ENCODE assay signal across 8 mouse cellular contexts in the genomic region with DNA sequence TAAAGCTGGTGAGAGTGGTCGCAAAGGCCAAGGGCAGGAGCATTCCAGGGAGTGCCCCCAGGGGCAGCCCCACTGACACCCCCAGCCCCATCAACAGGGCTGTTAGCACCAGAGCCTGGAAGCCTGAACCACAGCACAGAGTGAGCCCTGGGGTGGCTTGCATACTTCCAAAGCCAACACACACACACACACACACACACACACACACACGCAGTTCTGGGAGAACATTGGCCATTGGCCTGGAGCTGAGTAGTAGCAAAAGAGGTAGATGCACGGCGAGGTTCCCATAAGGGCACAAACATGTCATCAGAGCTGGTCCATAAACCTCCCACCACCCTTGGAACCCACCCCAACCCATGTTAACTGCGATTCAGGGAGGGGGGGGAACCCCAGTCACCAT. TPM values are rescaled to one million over a fixed set of nuclear protein-coding genes. Genes with fewer than 3 reads are reported as not detected.
DNase-seq lines count a peak whose midpoint lies in the region; ATAC-seq and TF ChIP-seq lines count a peak whose summit lies in the region.

No protein-coding gene starts in this region.

- no peaks in the 10 kb centered on the region for H3K9me3 ChIP-seq in lung, postnatal 0 days (ENCODE audit: low read length)
- no peaks in the 10 kb centered on the region for H3K9me3 ChIP-seq in forebrain, embryonic 11.5 days (ENCODE audit: control insufficient read depth, low read length)
- H3K9me3 ChIP-seq in limb, embryonic 13.5 days = no peaks in the 10 kb centered on the region

- peak overlapping the region; percentile 77 for H3K4me2 ChIP-seq in lung, postnatal 0 days (replicated peaks; ENCODE audit: low read depth, low read length)
- peak overlapping the region; percentile 94 for H3K4me2 ChIP-seq in forebrain, embryonic 11.5 days (ENCODE audit: low read depth, low read length, severe bottlenecking)
- H3K4me2 ChIP-seq in limb, embryonic 13.5 days (replicated peaks) = peak overlapping the region; percentile 98

- no peak overlapping the region for H3K27ac ChIP-seq in lung, postnatal 0 days (ENCODE audit: low read length)
- peak overlapping the region; percentile 83; the same call in 1 of the 2 replicates for H3K27ac ChIP-seq in forebrain, embryonic 11.5 days (ENCODE audit: low read depth, low read length)
- H3K27ac ChIP-seq in limb, embryonic 13.5 days = 0 out of 2 replicates have a peak overlapping the region, but pooled peaks have one; percentile 67
- no peak overlapping the region for H3K27ac ChIP-seq in small intestine, adult 2 months (ENCODE audit: insufficient read depth, low read depth, low read length)

- ATAC-seq in lung, postnatal 0 days = no peak
- ATAC-seq in forebrain, embryonic 11.5 days (replicated peaks; ENCODE audit: low FRiP score) = no peak
- no peak for ATAC-seq in limb, embryonic 13.5 days (ENCODE audit: low FRiP score, low read depth)

- H3K36me3 ChIP-seq in lung, postnatal 0 days (ENCODE audit: insufficient read depth, low read length) = peaks cover 12% of the 10 kb centered on the region; the same call in 1 of the 2 replicates
- no peaks in the 10 kb centered on the region; the same call in 1 of the 2 replicates for H3K36me3 ChIP-seq in forebrain, embryonic 11.5 days (ENCODE audit: control insufficient read depth, insufficient read depth, low read length)
- H3K36me3 ChIP-seq in limb, embryonic 13.5 days = peaks cover 34% of the 10 kb centered on the region
- H3K36me3 ChIP-seq in small intestine, adult 2 months (ENCODE audit: control insufficient read depth, insufficient read depth, low read length) = peaks cover 17% of the 10 kb centered on the region; the same call in 1 of the 2 replicates

- TF ChIP-seq POLR2A in small intestine, adult 2 months (IDR thresholded peaks at IDR 0.05; ENCODE audit: low read depth, low read length) = no peak

- peak overlapping the region; percentile 37 for H3K4me3 ChIP-seq in lung, postnatal 0 days (ENCODE audit: low read depth, low read length)
- H3K4me3 ChIP-seq in forebrain, embryonic 11.5 days (ENCODE audit: low read depth, low read length) = peak overlapping the region; percentile 55
- peak overlapping the region; percentile 50 for H3K4me3 ChIP-seq in limb, embryonic 13.5 days
- H3K4me3 ChIP-seq in small intestine, adult 2 months (ENCODE audit: low read depth, low read length) = peak overlapping the region; percentile 67

- no peak for TF ChIP-seq EP300 in lung, postnatal 0 days (IDR thresholded peaks at IDR 0.05)

- peak overlapping the region; percentile 27; the same call in 1 of the 2 replicates for H3K9ac ChIP-seq in lung, postnatal 0 days (replicated peaks; ENCODE audit: low read depth)
- H3K9ac ChIP-seq in forebrain, embryonic 11.5 days (ENCODE audit: low read length) = peak overlapping the region; percentile 70
- H3K9ac ChIP-seq in limb, embryonic 13.5 days = peak overlapping the region; percentile 60

- H3K27me3 ChIP-seq in lung, postnatal 0 days (replicated peaks; ENCODE audit: insufficient read depth, low read length) = no peaks in the 10 kb centered on the region
- no peaks in the 10 kb centered on the region for H3K27me3 ChIP-seq in forebrain, embryonic 11.5 days (ENCODE audit: control insufficient read depth, insufficient read depth, low read length)
- no peaks in the 10 kb centered on the region for H3K27me3 ChIP-seq in limb, embryonic 13.5 days
- H3K27me3 ChIP-seq in small intestine, adult 2 months (ENCODE audit: control insufficient read depth, insufficient read depth, low read length) = no peaks in the 10 kb centered on the region

- no peak for TF ChIP-seq CTCF in lung, postnatal 0 days (IDR thresholded peaks at IDR 0.05)
- no peak for TF ChIP-seq CTCF in small intestine, adult 2 months (IDR thresholded peaks at IDR 0.05; ENCODE audit: extremely low read depth, insufficient read length, insufficient replicate concordance, low read depth, low read length)

- DNase-seq in lung, postnatal 0 days (ENCODE audit: low spot score) = no peak
- DNase-seq in lung, postnatal 36 days = no peak
- no peak for DNase-seq in forebrain, embryonic 11.5 days (ENCODE audit: low spot score)
- DNase-seq in gastrocnemius, adult 8-10 months (ENCODE audit: low spot score in 2 of 2) = no peak
- DNase-seq in layer of hippocampus, postnatal 10 days (ENCODE audit: low spot score in 2 of 2) = no peak
- no peak for DNase-seq in natural killer cell, adult 2 months (ENCODE audit: low spot score in 2 of 2)

- 22% methylated on average over 5 of the region's 5 CpGs for WGBS in lung, postnatal 0 days
- 43% methylated on average over 5 of the region's 5 CpGs for WGBS in forebrain, embryonic 11.5 days
- 32% methylated on average over 5 of the region's 5 CpGs for WGBS in limb, embryonic 13.5 days
- 21% methylated on average over 5 of the region's 5 CpGs for WGBS in small intestine, adult 2 months

- peaks cover 19% of the 10 kb centered on the region for H3K4me1 ChIP-seq in lung, postnatal 0 days (ENCODE audit: insufficient read depth, low read depth, low read length)
- H3K4me1 ChIP-seq in forebrain, embryonic 11.5 days (replicated peaks; ENCODE audit: control insufficient read depth, insufficient read depth, low read length) = peaks cover 19% of the 10 kb centered on the region
- H3K4me1 ChIP-seq in limb, embryonic 13.5 days = peaks cover 34% of the 10 kb centered on the region
- peaks cover 13% of the 10 kb centered on the region for H3K4me1 ChIP-seq in small intestine, adult 2 months (ENCODE audit: control insufficient read depth, insufficient read depth, insufficient read length, low read length)

RNA-seq across cellular contexts. Expression of gene Tm7sf2, which starts 1.6 kb away (rescaled TPM):
- polyA plus RNA-seq in lung, postnatal 0 days (2015; fragmentation: Nextera tagmentation; extraction: Ambion mirVana) = 8.1 and 9.5 TPM in 2 replicates
- polyA plus RNA-seq in forebrain, embryonic 11.5 days (2014; fragmentation: Nextera tagmentation; extraction: Ambion mirVana) = 31.7 and 33.3 TPM in 2 replicates
- 17.4 and 24.0 TPM in 2 replicates for polyA plus RNA-seq in limb, embryonic 13.5 days (2015; fragmentation: Nextera tagmentation; extraction: Ambion mirVana)
- polyA plus RNA-seq in small intestine, adult 2 months (2012; rRNA removed) = 30.6 and 49.4 TPM in 2 replicates
- 1 to 10 TPM; 2.5 to 5.5 (median 4.0) TPM for total RNA-seq in gastrocnemius, adult 8-10 months (2022)
- 10 to 100 TPM; 60.0 to 70.8 TPM for total RNA-seq in layer of hippocampus, postnatal 10 days (2021)

RNA-seq across cellular contexts. Expression of gene Znhit2, which starts 5.6 kb away (rescaled TPM):
- polyA plus RNA-seq in lung, postnatal 0 days (2015; fragmentation: Nextera tagmentation; extraction: Ambion mirVana) = 31.2 and 33.9 TPM in 2 replicates
- polyA plus RNA-seq in forebrain, embryonic 11.5 days (2014; fragmentation: Nextera tagmentation; extraction: Ambion mirVana) = 39.6 and 42.5 TPM in 2 replicates
- polyA plus RNA-seq in limb, embryonic 13.5 days (2015; fragmentation: Nextera tagmentation; extraction: Ambion mirVana) = 29.0 and 29.8 TPM in 2 replicates
- polyA plus RNA-seq in small intestine, adult 2 months (2012; rRNA removed) = 56.8 and 78.1 TPM in 2 replicates
- 10 to 100 TPM; 10.2 to 11.3 (median 11.0) TPM for total RNA-seq in gastrocnemius, adult 8-10 months (2022)
- total RNA-seq in layer of hippocampus, postnatal 10 days (2021) = 10 to 100 TPM; 37.3 to 41.2 TPM

RNA-seq across cellular contexts. Expression of gene Fau, which starts 8.9 kb away (rescaled TPM):
- 784 and 827 TPM in 2 replicates for polyA plus RNA-seq in lung, postnatal 0 days (2015; fragmentation: Nextera tagmentation; extraction: Ambion mirVana)
- polyA plus RNA-seq in forebrain, embryonic 11.5 days (2014; fragmentation: Nextera tagmentation; extraction: Ambion mirVana) = 729 and 755 TPM in 2 replicates
- polyA plus RNA-seq in limb, embryonic 13.5 days (2015; fragmentation: Nextera tagmentation; extraction: Ambion mirVana) = 760 and 823 TPM in 2 replicates
- 1,660 and 2,469 TPM in 2 replicates for polyA plus RNA-seq in small intestine, adult 2 months (2012; rRNA removed)
- 100 to 1,000 TPM; 428 to 532 (median 479) TPM for total RNA-seq in gastrocnemius, adult 8-10 months (2022)
- 100 to 1,000 TPM; 656 to 785 TPM for total RNA-seq in layer of hippocampus, postnatal 10 days (2021)

RNA-seq across cellular contexts. Expression of gene Mrpl49, which starts 9.0 kb away (rescaled TPM):
- polyA plus RNA-seq in lung, postnatal 0 days (2015; fragmentation: Nextera tagmentation; extraction: Ambion mirVana) = 36.7 and 37.6 TPM in 2 replicates
- 86.8 and 89.2 TPM in 2 replicates for polyA plus RNA-seq in forebrain, embryonic 11.5 days (2014; fragmentation: Nextera tagmentation; extraction: Ambion mirVana)
- 76.9 and 80.0 TPM in 2 replicates for polyA plus RNA-seq in limb, embryonic 13.5 days (2015; fragmentation: Nextera tagmentation; extraction: Ambion mirVana)
- 7.6 and 14.8 TPM in 2 replicates for polyA plus RNA-seq in small intestine, adult 2 months (2012; rRNA removed)
- total RNA-seq in gastrocnemius, adult 8-10 months (2022) = 10 to 100 TPM; 21.2 to 23.0 (median 22.3) TPM
- 10 to 100 TPM; 40.3 to 42.4 TPM for total RNA-seq in layer of hippocampus, postnatal 10 days (2021)

RNA-seq across cellular contexts. Expression of gene Vps51, which starts 10.5 kb away (rescaled TPM):
- polyA plus RNA-seq in lung, postnatal 0 days (2015; fragmentation: Nextera tagmentation; extraction: Ambion mirVana) = 48.7 and 52.7 TPM in 2 replicates
- polyA plus RNA-seq in forebrain, embryonic 11.5 days (2014; fragmentation: Nextera tagmentation; extraction: Ambion mirVana) = 60.3 and 61.8 TPM in 2 replicates
- 69.7 and 72.5 TPM in 2 replicates for polyA plus RNA-seq in limb, embryonic 13.5 days (2015; fragmentation: Nextera tagmentation; extraction: Ambion mirVana)
- polyA plus RNA-seq in small intestine, adult 2 months (2012; rRNA removed) = 46.5 and 84.2 TPM in 2 replicates
- 10 to 100 TPM; 17.0 to 23.5 (median 20.4) TPM for total RNA-seq in gastrocnemius, adult 8-10 months (2022)
- 10 to 100 TPM; 82.0 to 92.0 TPM for total RNA-seq in layer of hippocampus, postnatal 10 days (2021)

Comparison
In these comparisons a context has a peak if more than half of its experiments do, and no peak if none do; other contexts are left out.
1. H3K27ac ChIP-seq: peak in forebrain, embryonic 11.5 days (single experiment) and limb, embryonic 13.5 days (single experiment); none in lung, postnatal 0 days (single experiment) and small intestine, adult 2 months (single experiment).
2. Peak in every context shown above with its lines, with median percentiles within 50 percentile points of each other: H3K4me2 ChIP-seq, H3K4me3 ChIP-seq and H3K9ac ChIP-seq.